Mouse (Mus musculus) kidney, postnatal 10 days (tissue): ENCODE measurements around the gene Olfr70.
A peak's percentile ranks its signal among the peaks of the same experiment; 100 is the strongest.

Experiments used
- DNase-seq: peaks from one replicate; pipeline ENCODE4 v3.0.0; 2021; ENCODE audit warnings: mixed read lengths

The Olfr70 gene

DNA sequence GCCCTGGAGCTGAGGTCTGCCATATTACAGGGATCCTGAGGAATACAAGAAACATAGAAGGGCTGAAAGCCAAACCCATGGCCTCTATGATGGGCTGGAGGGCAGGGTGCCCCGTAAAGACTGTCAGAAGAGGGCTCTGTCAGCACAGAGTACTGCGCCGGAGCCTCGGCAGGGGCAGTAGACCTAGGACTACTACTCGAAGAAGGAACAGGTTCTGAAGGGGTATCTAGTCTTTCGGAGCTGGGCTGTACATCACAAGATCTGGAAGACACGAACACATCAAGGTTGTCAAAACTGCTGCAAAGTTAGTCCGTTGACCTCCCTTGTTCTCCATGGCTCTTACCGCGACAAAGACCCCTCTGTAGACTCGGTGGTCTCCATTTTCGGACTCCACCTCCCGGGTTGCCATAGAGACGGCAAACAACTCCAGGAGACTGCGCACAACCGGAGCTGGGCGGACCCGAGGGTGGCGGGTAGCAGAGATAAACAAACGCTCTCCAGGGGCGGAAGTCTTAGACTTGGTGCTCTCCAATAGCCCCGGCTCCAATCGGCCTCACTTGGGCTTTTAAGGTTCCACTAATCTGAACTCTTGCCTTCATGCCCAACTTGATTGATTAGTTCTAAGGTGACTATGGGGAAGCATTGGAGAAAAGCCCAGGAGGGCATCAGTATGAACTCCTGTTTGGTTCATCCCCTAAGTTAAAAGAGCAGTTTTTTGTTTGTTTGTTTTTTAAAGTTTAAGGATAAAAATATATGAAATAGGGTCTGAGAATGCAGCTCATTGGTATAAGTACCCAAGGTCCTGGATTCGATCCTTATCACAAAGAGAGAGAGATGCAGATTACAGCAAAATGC lies 47.2 kb downstream of the Olfr70 start, which contains the start of gene Spag8:
Gene Spag8, minus strand, starts transcription at position 434 of the 855 bp plus-strand sequence.
- DNase-seq = peak; percentile 61

DNA sequence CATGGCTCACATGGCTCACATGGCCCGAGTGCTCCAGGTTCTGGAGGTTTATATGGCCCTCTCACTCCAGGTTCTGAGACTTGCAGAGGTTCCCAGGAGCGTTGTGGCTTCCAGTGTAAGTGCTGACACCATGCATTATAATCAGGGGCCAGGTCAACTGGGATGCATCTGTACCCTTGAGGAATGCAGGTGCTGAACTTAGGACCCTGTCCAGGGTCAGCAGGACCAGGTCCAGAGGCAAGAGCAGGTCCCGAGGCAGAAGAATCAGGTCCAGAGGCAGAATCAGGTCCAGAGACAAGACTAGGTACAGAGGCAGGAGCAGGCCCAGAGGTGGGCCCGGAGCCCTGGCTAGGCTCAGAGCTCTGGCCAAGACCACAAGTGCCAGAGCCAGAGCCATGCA lies 47.9 kb downstream of the Olfr70 start:
- DNase-seq = no peak

DNA sequence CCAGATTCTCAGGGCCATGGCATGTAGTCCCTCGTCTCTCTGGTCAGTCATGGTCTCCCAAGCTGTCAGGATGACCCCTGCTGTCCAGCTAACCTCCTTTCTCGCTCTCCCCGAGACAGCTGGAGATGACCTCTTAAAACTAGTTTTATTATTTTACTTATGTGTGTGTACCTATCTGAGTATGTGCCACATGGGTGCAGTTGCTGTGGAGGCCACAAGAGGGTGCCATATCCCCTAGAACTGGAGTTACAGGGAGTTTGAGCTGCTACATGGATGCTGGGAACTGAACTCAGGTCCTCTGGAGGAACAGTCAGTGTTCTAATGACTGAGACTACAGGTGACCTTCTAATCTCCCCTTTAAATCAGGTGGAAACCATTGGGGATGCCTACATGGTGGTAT lies 50.8 kb downstream of the Olfr70 start:
- DNase-seq = no peak
